Mouse (Mus musculus): ENCODE measurements at regions not wholly inside any gene's neighbourhood (a gene's known extent, or its start where the extent isn't known, plus 50 kb on each side); places are given as distances from the start of the nearest gene placed in this dataset.

GRCm38 (mm10) chr4:152975012-152975675, 497.5 kb upstream of the Kcnab2 start:
- no peak for TF ChIP-seq CTCF (IDR thresholded peaks at IDR 0.05; ENCODE audit: low read depth, low read length)
- no peak for TF ChIP-seq POLR2A (IDR thresholded peaks at IDR 0.05; ENCODE audit: insufficient read depth, low read length)

Data from ES-Bruce4 (cell line).